In the genomic region with DNA sequence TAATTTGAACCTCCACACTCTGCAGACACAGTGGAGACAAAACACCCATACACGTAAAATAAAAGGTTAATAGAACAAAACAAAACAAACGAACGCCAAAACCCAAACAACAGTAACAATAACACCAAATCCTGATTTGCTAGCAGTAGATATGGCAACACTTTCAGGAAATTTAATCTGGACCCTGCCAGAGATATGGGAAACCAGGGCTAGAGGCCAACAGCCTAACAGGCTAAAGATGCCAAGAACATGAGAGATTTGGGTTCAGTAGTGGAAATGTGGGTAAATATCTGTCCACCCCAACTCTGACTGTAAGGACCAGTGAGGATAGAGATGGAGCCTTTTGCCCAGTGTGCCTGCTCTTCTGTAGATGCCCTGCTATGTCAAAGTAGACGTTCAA, we compare ENCODE assay signal across 11 mouse cellular contexts. TPM values are rescaled to one million over a fixed set of nuclear protein-coding genes. Genes with fewer than 3 reads are reported as not detected.
DNase-seq lines count a peak whose midpoint lies in the region; ATAC-seq and TF ChIP-seq lines count a peak whose summit lies in the region.
"Had no signal": no experiment of that assay in that cellular context is flagged by ENCODE, and none has a peak within 500 bp of the region (broad histone marks: within the 10 kb centered on the region; RNA-seq: fewer than 3 reads in every experiment).

No protein-coding gene starts in this region.

- H3K4me2 ChIP-seq in forebrain, embryonic 14.5 days (ENCODE audit: low read length), result peak overlapping the region; percentile 86; the same call in 1 of the 2 replicates
- H3K4me2 ChIP-seq in forebrain, embryonic 16.5 days (ENCODE audit: low read length), result no peak overlapping the region
- peak overlapping the region; percentile 98 for H3K4me2 ChIP-seq in liver, embryonic 11.5 days
- peak overlapping the region; percentile 91 for H3K4me2 ChIP-seq in forebrain, postnatal 0 days (ENCODE audit: low read depth)

- DNase-seq in forebrain, embryonic 14.5 days (ENCODE audit: low spot score), result no peak
- no peak for DNase-seq in liver, embryonic 11.5 days (ENCODE audit: low spot score)
- no peak for DNase-seq in liver
- no peak for DNase-seq in forebrain, postnatal 0 days
- DNase-seq in naive thymus-derived CD4-positive, alpha-beta T cell, adult 2 months (ENCODE audit: low read depth), result peak; percentile 29
- no peak for DNase-seq in thymus, postnatal 14 days

- TF ChIP-seq CTCF in forebrain, postnatal 0 days (IDR thresholded peaks at IDR 0.05; ENCODE audit: low read depth), result no peak

- H3K9ac ChIP-seq in forebrain, embryonic 14.5 days (ENCODE audit: low read length), result no peak overlapping the region
- H3K9ac ChIP-seq in forebrain, embryonic 16.5 days (replicated peaks; ENCODE audit: low read depth, low read length), result no peak overlapping the region
- H3K9ac ChIP-seq in liver, embryonic 11.5 days (ENCODE audit: low read depth, low read length), result no peak overlapping the region
- no peak overlapping the region for H3K9ac ChIP-seq in forebrain, postnatal 0 days

- H3K9me3 ChIP-seq in forebrain, embryonic 14.5 days (replicated peaks; ENCODE audit: control insufficient read depth, low read length), result no peaks in the 10 kb centered on the region
- H3K9me3 ChIP-seq in forebrain, embryonic 16.5 days (ENCODE audit: control insufficient read depth, low read length), result no peaks in the 10 kb centered on the region
- H3K9me3 ChIP-seq in liver, embryonic 11.5 days (ENCODE audit: control insufficient read depth, low read length), result no peaks in the 10 kb centered on the region
- H3K9me3 ChIP-seq in forebrain, postnatal 0 days (ENCODE audit: low read length), result no peaks in the 10 kb centered on the region
- H3K9me3 ChIP-seq: midbrain, embryonic 12.5 days had no signal

- no peak for ATAC-seq in forebrain, embryonic 14.5 days
- ATAC-seq in forebrain, embryonic 16.5 days, result no peak
- ATAC-seq in liver, embryonic 11.5 days (replicated peaks; ENCODE audit: low FRiP score), result no peak
- ATAC-seq in forebrain, postnatal 0 days, result no peak
- ATAC-seq in activated CD4-positive, CD25-positive, alpha-beta regulatory T cell, adult 4 months, result no peak

- no peak overlapping the region for H3K27ac ChIP-seq in forebrain, embryonic 14.5 days (ENCODE audit: low read depth, low read length)
- no peak overlapping the region for H3K27ac ChIP-seq in forebrain, embryonic 16.5 days (ENCODE audit: low read length)
- no peak overlapping the region; the same call in 1 of the 2 replicates for H3K27ac ChIP-seq in liver, embryonic 11.5 days (ENCODE audit: low read depth, low read length)
- H3K27ac ChIP-seq in forebrain, postnatal 0 days (ENCODE audit: low read depth, low read length), result no peak overlapping the region
- H3K27ac ChIP-seq: midbrain, embryonic 12.5 days had no signal

- peaks cover 5% of the 10 kb centered on the region for H3K4me1 ChIP-seq in forebrain, embryonic 14.5 days (ENCODE audit: control insufficient read depth, insufficient read depth, low read length)
- peaks cover 11% of the 10 kb centered on the region for H3K4me1 ChIP-seq in forebrain, embryonic 16.5 days (replicated peaks; ENCODE audit: control insufficient read depth, insufficient read depth, low read length)
- H3K4me1 ChIP-seq in liver, embryonic 11.5 days (replicated peaks; ENCODE audit: control insufficient read depth, insufficient read depth, low read length), result peaks cover 6% of the 10 kb centered on the region; the same call in 1 of the 2 replicates
- H3K4me1 ChIP-seq in forebrain, postnatal 0 days (ENCODE audit: insufficient read depth), result 0 out of 2 replicates have a peak, but pooled peaks cover 3% of the 10 kb centered on the region

- H3K4me3 ChIP-seq in forebrain, embryonic 14.5 days (ENCODE audit: low read depth, low read length), result 0 out of 2 replicates have a peak overlapping the region, but pooled peaks have one; percentile 41
- no peak overlapping the region for H3K4me3 ChIP-seq in forebrain, embryonic 16.5 days (replicated peaks; ENCODE audit: low read length)
- peak overlapping the region; percentile 64; the same call in 1 of the 2 replicates for H3K4me3 ChIP-seq in liver, embryonic 11.5 days (ENCODE audit: low read depth, low read length)
- peak overlapping the region; percentile 54; the same call in 1 of the 2 replicates for H3K4me3 ChIP-seq in forebrain, postnatal 0 days (ENCODE audit: low read depth, low read length)

- H3K27me3 ChIP-seq in forebrain, embryonic 14.5 days (replicated peaks; ENCODE audit: control insufficient read depth, insufficient read depth, low read length), result no peaks in the 10 kb centered on the region
- no peaks in the 10 kb centered on the region for H3K27me3 ChIP-seq in forebrain, embryonic 16.5 days (replicated peaks; ENCODE audit: control insufficient read depth, insufficient read depth, low read length)
- H3K27me3 ChIP-seq in liver, embryonic 11.5 days (replicated peaks; ENCODE audit: control insufficient read depth, insufficient read depth, low read length), result no peaks in the 10 kb centered on the region
- peaks cover 3% of the 10 kb centered on the region; the same call in 1 of the 2 replicates for H3K27me3 ChIP-seq in forebrain, postnatal 0 days (ENCODE audit: insufficient read depth, low read length)

- 65% methylated on average over 4 of the region's 4 CpGs for WGBS in forebrain, embryonic 14.5 days
- 62% methylated on average over 4 of the region's 4 CpGs for WGBS in forebrain, embryonic 16.5 days
- WGBS in liver, embryonic 11.5 days, result 41% methylated on average over 4 of the region's 4 CpGs
- 57% methylated on average over 4 of the region's 4 CpGs for WGBS in forebrain, postnatal 0 days

- no peaks in the 10 kb centered on the region for H3K36me3 ChIP-seq in forebrain, embryonic 14.5 days (ENCODE audit: control insufficient read depth, insufficient read depth, low read length)
- H3K36me3 ChIP-seq in forebrain, embryonic 16.5 days (ENCODE audit: control insufficient read depth, insufficient read depth), result no peaks in the 10 kb centered on the region
- no peaks in the 10 kb centered on the region for H3K36me3 ChIP-seq in liver, embryonic 11.5 days (ENCODE audit: control insufficient read depth, insufficient read depth, low read length)
- no peaks in the 10 kb centered on the region for H3K36me3 ChIP-seq in forebrain, postnatal 0 days (ENCODE audit: insufficient read depth)
- H3K36me3 ChIP-seq: midbrain, embryonic 12.5 days had no signal

RNA-seq across cellular contexts. Expression of gene Tac4, which starts 3.4 kb away (rescaled TPM):
- polyA plus RNA-seq in forebrain, embryonic 14.5 days (2014; fragmentation: Nextera tagmentation; extraction: Ambion mirVana), result not detected in 2 replicates
- 0.20 and 0.23 TPM in 2 replicates for polyA plus RNA-seq in forebrain, embryonic 16.5 days (2015; fragmentation: Nextera tagmentation; extraction: Ambion mirVana)
- polyA plus RNA-seq in liver, embryonic 11.5 days (2014; fragmentation: Nextera tagmentation; extraction: Ambion mirVana), result not detected in 2 replicates
- total RNA-seq in forebrain, postnatal 0 days (2014; rRNA removed), result not detected in 2 replicates
- polyA plus RNA-seq in forebrain, postnatal 0 days (2015; fragmentation: Nextera tagmentation; extraction: Ambion mirVana), result not detected in 2 replicates
- not detected for polyA plus RNA-seq in activated CD4-positive, CD25-positive, alpha-beta regulatory T cell, adult 4 months (2017; shearing (Covaris generic))
- total RNA-seq: common myeloid progenitor, adult 5-6 weeks had no signal
- polyA plus RNA-seq: liver, embryonic 16.5 days had no signal

RNA-seq across cellular contexts. Expression of gene Kat7, which starts 52.1 kb away (rescaled TPM):
- 66.5 and 68.0 TPM in 2 replicates for polyA plus RNA-seq in forebrain, embryonic 14.5 days (2014; fragmentation: Nextera tagmentation; extraction: Ambion mirVana)
- polyA plus RNA-seq in forebrain, embryonic 16.5 days (2015; fragmentation: Nextera tagmentation; extraction: Ambion mirVana), result 73.6 and 87.9 TPM in 2 replicates
- 65.4 and 72.5 TPM in 2 replicates for polyA plus RNA-seq in liver, embryonic 11.5 days (2014; fragmentation: Nextera tagmentation; extraction: Ambion mirVana)
- 69.0 and 78.2 TPM in 2 replicates for total RNA-seq in forebrain, postnatal 0 days (2014; rRNA removed)
- 62.5 and 72.8 TPM in 2 replicates for polyA plus RNA-seq in forebrain, postnatal 0 days (2015; fragmentation: Nextera tagmentation; extraction: Ambion mirVana)
- 10 to 100 TPM; 40.8 to 49.2 TPM for polyA plus RNA-seq in activated CD4-positive, CD25-positive, alpha-beta regulatory T cell, adult 4 months (2017; shearing (Covaris generic))
